Mouse (Mus musculus): ENCODE results near the gene Cul1.

DNA sequence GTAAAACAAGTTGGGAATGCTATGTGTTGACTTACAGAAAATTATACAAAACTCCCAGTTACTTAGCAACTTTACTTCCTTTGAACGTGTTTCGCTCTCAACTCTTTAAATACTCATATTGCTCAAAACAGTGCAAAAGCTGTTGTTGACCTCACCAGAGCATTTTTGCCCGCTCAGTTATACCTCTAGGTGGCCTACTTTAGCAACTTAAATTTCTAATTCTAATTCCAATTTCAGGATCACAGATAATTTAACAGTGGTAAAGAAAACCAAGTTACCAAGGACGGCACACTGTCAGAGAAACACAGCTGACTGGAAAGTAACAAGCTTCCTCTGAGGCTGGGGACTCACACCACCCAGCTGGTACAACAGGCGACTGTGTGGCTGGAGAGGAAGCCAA lies 108.2 kb downstream of the Cul1 start:
- TF ChIP-seq POLR2A (IDR thresholded peaks at IDR 0.05; ENCODE audit: low read depth, low read length): no peak
- TF ChIP-seq CTCF (IDR thresholded peaks at IDR 0.05; ENCODE audit: borderline replicate concordance, insufficient read depth, low read length): no peak

All from embryonic fibroblast, embryonic 13.5 days (primary cell).